Mouse (Mus musculus): ENCODE measurements around the gene Hist1h3f. TPM values are rescaled to one million over a fixed set of nuclear protein-coding genes. Genes with fewer than 3 reads are reported as not detected.

Hist1h3f gene
- polyA plus RNA-seq, 1 experiment: 1.3 TPM

DNA sequence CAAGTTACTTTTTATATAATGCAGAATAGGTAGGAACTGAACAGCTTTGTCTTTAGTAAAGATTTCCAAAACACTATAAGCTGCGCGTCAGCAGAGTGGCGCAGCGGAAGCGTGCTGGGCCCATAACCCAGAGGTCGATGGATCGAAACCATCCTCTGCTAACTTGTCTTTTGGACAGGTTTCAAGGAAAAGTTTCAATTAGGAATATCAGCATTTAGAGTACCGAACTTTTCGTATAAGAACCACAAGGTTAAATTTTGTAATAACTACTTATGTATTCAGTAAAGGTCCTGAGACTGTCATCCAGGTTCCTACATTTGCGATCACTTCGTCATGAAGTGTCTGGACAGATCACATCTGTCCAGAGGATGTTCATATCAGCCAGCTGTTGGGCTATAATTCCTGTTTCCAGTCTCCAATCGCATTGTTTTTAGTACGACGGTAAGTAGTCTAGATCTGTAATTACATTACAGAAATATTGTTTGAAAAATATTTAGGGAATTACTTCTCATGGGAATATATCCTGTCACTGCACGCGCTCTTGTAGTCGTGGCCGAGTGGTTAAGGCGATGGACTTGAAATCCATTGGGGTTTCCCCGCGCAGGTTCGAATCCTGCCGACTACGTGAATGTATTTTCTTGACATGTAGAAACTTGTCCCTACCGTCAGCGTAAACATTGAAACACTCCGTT lies 26.1 kb upstream of the Hist1h3f start:
- DNase-seq: peak; percentile 81
- WGBS: under 1% methylated on average over 27 of the region's 27 CpGs
- Histone ChIP-seq H3K4me3 (replicated peaks; ENCODE audit: extremely low read depth, low read depth, low read length) (peak overlapping the region; percentile 84), H3K4me1 (ENCODE audit: control insufficient read depth, insufficient read depth, low read length) (no peaks in the 10 kb centered on the region; the same call in 1 of the 2 replicates)
- TF ChIP-seq CTCF (IDR thresholded peaks at IDR 0.05; ENCODE audit: insufficient read depth, low read length) (no peak), POLR2A (IDR thresholded peaks at IDR 0.05; ENCODE audit: borderline replicate concordance, extremely low read depth, low read depth, low read length) (no peak)

DNA sequence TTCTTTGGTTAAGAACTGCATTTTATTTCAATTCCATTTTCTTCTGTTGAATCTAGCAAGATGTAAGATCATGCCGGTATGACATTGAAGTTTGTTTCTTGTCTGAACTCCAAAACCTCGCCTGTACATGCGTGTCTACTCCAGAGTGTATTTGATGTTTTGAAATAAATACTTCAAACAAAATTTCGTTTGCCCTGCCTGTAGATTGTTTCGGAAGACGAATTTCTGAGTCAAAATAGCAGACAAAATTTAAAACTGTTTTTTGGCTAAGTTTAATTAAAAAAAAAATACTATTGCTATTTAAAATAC lies 25.6 kb upstream of the Hist1h3f start:
- Histone ChIP-seq H3K4me3 (replicated peaks; ENCODE audit: extremely low read depth, low read depth, low read length) (peak overlapping the region; percentile 84), H3K4me1 (ENCODE audit: control insufficient read depth, insufficient read depth, low read length) (no peaks in the 10 kb centered on the region; the same call in 1 of the 2 replicates)
- WGBS: 1% methylated on average over 6 of the region's 6 CpGs
- DNase-seq: no peak
- no peak for TF ChIP-seq POLR2A (IDR thresholded peaks at IDR 0.05; ENCODE audit: borderline replicate concordance, extremely low read depth, low read depth, low read length)
- TF ChIP-seq CTCF (IDR thresholded peaks at IDR 0.05; ENCODE audit: insufficient read depth, low read length): no peak

GRCm38 (mm10) chr13:23518885-23519284 lies 25.0 kb upstream of the Hist1h3f start:
- DNase-seq: peak; percentile 71
- WGBS: 0% methylated on average over 6 of the region's 6 CpGs
- no peaks in the 10 kb centered on the region; the same call in 1 of the 2 replicates for H3K4me1 ChIP-seq (ENCODE audit: control insufficient read depth, insufficient read depth, low read length)
- no peak for TF ChIP-seq POLR2A (IDR thresholded peaks at IDR 0.05; ENCODE audit: borderline replicate concordance, extremely low read depth, low read depth, low read length)
- TF ChIP-seq CTCF (IDR thresholded peaks at IDR 0.05; ENCODE audit: insufficient read depth, low read length): no peak
- H3K4me3 ChIP-seq (replicated peaks; ENCODE audit: extremely low read depth, low read depth, low read length): peak overlapping the region; percentile 54

- WGBS: under 1% methylated on average over 10 of the region's 10 CpGs
- no peak for TF ChIP-seq POLR2A (IDR thresholded peaks at IDR 0.05; ENCODE audit: borderline replicate concordance, extremely low read depth, low read depth, low read length)
- Histone ChIP-seq H3K4me3 (replicated peaks; ENCODE audit: extremely low read depth, low read depth, low read length) (peak overlapping the region; percentile 54), H3K4me1 (ENCODE audit: control insufficient read depth, insufficient read depth, low read length) (no peaks in the 10 kb centered on the region; the same call in 1 of the 2 replicates)
- DNase-seq: peak; percentile 72
Measured at GRCm38 (mm10) chr13:23519416-23519815, 24.4 kb upstream of the Hist1h3f start.

GRCm38 (mm10) chr13:23521703-23522102 lies 22.1 kb upstream of the Hist1h3f start:
- TF ChIP-seq CTCF (IDR thresholded peaks at IDR 0.05; ENCODE audit: insufficient read depth, low read length) (no peak), POLR2A (IDR thresholded peaks at IDR 0.05; ENCODE audit: borderline replicate concordance, extremely low read depth, low read depth, low read length) (no peak)
- peaks cover 3% of the 10 kb centered on the region; the same call in 1 of the 2 replicates for H3K4me1 ChIP-seq (ENCODE audit: control insufficient read depth, insufficient read depth, low read length)
- H3K4me3 ChIP-seq (replicated peaks; ENCODE audit: extremely low read depth, low read depth, low read length): no peak overlapping the region
- DNase-seq: peak; percentile 61
- WGBS: 3% methylated on average over 14 of the region's 14 CpGs

DNA sequence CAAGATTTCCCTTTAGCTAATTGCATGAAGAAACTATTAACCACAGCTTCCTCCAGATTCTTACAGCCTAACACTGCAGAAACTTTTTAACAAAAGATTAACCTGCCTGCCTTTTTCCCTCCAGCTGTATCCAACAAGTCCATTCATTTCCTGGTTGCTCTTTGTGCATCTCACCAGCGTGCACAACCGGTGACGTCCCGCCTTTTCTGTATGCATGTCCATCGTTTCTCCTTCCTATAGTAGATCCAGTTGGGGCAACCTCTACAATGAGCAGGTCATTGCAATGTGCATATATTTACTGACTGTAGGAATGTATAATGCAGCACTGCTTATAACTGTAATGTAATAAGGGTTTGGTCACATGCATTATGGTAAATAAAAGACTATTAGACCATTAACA lies 19.9 kb upstream of the Hist1h3f start:
- H3K4me1 ChIP-seq (ENCODE audit: control insufficient read depth, insufficient read depth, low read length): peaks cover 3% of the 10 kb centered on the region; the same call in 1 of the 2 replicates
- no peak for TF ChIP-seq POLR2A (IDR thresholded peaks at IDR 0.05; ENCODE audit: borderline replicate concordance, extremely low read depth, low read depth, low read length)
- TF ChIP-seq CTCF (IDR thresholded peaks at IDR 0.05; ENCODE audit: insufficient read depth, low read length): no peak
- DNase-seq: no peak
- WGBS: 32% methylated on average over 5 of the region's 5 CpGs
- H3K4me3 ChIP-seq (replicated peaks; ENCODE audit: extremely low read depth, low read depth, low read length): no peak overlapping the region

DNA sequence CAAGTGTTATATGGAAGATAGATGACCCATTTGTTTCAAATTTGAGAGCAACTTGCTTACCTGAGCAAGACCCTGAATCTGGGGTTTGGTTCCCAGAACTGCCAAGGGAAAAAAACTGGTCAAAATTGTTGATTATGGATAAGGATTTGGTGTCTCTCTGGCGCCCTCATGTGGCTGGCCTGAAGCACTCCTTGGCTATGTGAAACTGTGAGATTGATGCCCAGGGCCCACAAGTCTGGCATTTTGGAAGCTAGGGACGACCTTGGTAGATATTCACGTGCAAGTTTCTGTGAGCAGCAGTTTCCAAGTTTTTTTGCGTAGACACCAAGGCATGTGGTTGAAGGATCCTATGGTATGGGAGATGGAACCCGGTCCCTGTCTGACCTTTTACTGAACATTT lies 19.2 kb upstream of the Hist1h3f start:
- DNase-seq: peak; percentile 79
- H3K4me3 ChIP-seq (replicated peaks; ENCODE audit: extremely low read depth, low read depth, low read length): no peak overlapping the region
- WGBS: 12% methylated on average over 5 of the region's 5 CpGs
- TF ChIP-seq CTCF (IDR thresholded peaks at IDR 0.05; ENCODE audit: insufficient read depth, low read length) (peak; percentile 91), POLR2A (IDR thresholded peaks at IDR 0.05; ENCODE audit: borderline replicate concordance, extremely low read depth, low read depth, low read length) (no peak)
- peaks cover 3% of the 10 kb centered on the region for H3K4me1 ChIP-seq (ENCODE audit: control insufficient read depth, insufficient read depth, low read length)

- DNase-seq: no peak
- TF ChIP-seq POLR2A (IDR thresholded peaks at IDR 0.05; ENCODE audit: borderline replicate concordance, extremely low read depth, low read depth, low read length) (no peak), CTCF (IDR thresholded peaks at IDR 0.05; ENCODE audit: insufficient read depth, low read length) (no peak)
- 7% methylated on average over 10 of the region's 10 CpGs for WGBS
- H3K4me3 ChIP-seq (replicated peaks; ENCODE audit: extremely low read depth, low read depth, low read length): peak overlapping the region; percentile 33
- H3K4me1 ChIP-seq (ENCODE audit: control insufficient read depth, insufficient read depth, low read length): peaks cover 3% of the 10 kb centered on the region
Measured at GRCm38 (mm10) chr13:23525901-23526300, 18.0 kb upstream of the Hist1h3f start.

DNA sequence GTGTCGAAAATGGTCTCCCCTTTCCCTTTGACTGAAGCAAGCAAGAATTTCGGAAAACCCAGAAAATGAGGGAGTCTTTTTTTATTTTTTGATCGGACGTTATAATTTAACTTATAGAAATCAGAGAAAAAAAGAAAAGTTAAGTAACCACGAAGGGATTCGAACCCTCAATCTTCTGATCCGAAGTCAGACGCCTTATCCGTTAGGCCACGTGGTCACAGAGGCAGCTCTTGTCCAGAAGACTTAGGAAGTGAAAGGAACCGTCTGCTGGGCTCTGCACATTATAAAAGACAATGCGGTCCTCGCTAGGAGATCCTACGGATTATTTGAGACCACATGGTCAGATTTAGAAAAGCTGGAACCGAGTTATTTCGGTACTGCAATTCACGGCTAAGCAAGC lies 17.5 kb upstream of the Hist1h3f start:
- WGBS: 1% methylated on average over 17 of the region's 17 CpGs
- peak overlapping the region; percentile 41 for H3K4me3 ChIP-seq (replicated peaks; ENCODE audit: extremely low read depth, low read depth, low read length)
- peaks cover 3% of the 10 kb centered on the region for H3K4me1 ChIP-seq (ENCODE audit: control insufficient read depth, insufficient read depth, low read length)
- peak; percentile 88 for DNase-seq
- TF ChIP-seq POLR2A (IDR thresholded peaks at IDR 0.05; ENCODE audit: borderline replicate concordance, extremely low read depth, low read depth, low read length) (no peak), CTCF (IDR thresholded peaks at IDR 0.05; ENCODE audit: insufficient read depth, low read length) (no peak)

- WGBS: 83% methylated on average over 5 of the region's 5 CpGs
- Histone ChIP-seq H3K4me1 (ENCODE audit: control insufficient read depth, insufficient read depth, low read length) (peaks cover 3% of the 10 kb centered on the region), H3K4me3 (replicated peaks; ENCODE audit: extremely low read depth, low read depth, low read length) (no peak overlapping the region)
- no peak for DNase-seq
- TF ChIP-seq CTCF (IDR thresholded peaks at IDR 0.05; ENCODE audit: insufficient read depth, low read length) (no peak), POLR2A (IDR thresholded peaks at IDR 0.05; ENCODE audit: borderline replicate concordance, extremely low read depth, low read depth, low read length) (no peak)
Measured at GRCm38 (mm10) chr13:23529005-23529404, 14.8 kb upstream of the Hist1h3f start.
